Mouse (Mus musculus) adrenal gland, postnatal 14 days (tissue): Measurements from ENCODE around the gene Poc1a. TPM values are rescaled to one million over a fixed set of nuclear protein-coding genes. Genes with fewer than 3 reads are reported as not detected.
A peak's percentile ranks its signal among the peaks of the same experiment; 100 is the strongest.

ENCODE experiments used
- DNase-seq: peaks from one replicate; pipeline ENCODE4 v3.0.0; 2021; ENCODE audit warnings: mixed read lengths
- long read RNA-seq, 2 experiments: library from polyadenylated mRNA; stranded (forward); transcript quantifications; one replicate each; pipeline ENCODE4 v2.0.0; 2021
- total RNA-seq: library from RNA; stranded (reverse); gene quantifications from 2 replicates; pipeline ENCODE4 v1.2.3, GENCODE M21; 2021

Poc1a gene
- total RNA-seq, result 7.9 and 8.3 TPM in 2 replicates
- long read RNA-seq, experiment 1, transcript Poc1a-201 (11 exons, 2,337 nt), result major isoform, 10 of 14 reads
- long read RNA-seq, experiment 1, partial matches to known transcripts, result 0 of 14 reads
- long read RNA-seq, experiment 1, other reads (novel, unspliced or antisense), result 4 of 14 reads
- long read RNA-seq, experiment 2, transcript Poc1a-201 (11 exons, 2,337 nt), result major isoform, 9 of 11 reads
- long read RNA-seq, experiment 2, partial matches to known transcripts, result 0 of 11 reads
- long read RNA-seq, experiment 2, other reads (novel, unspliced or antisense), result 2 of 11 reads

GRCm38 (mm10) chr9:106280808-106281544, at the start of gene Poc1a:
Gene Poc1a (plus strand): TSS chr9:106281061.
- DNase-seq, result peak; percentile 94

- DNase-seq, result no peak
Observed at GRCm38 (mm10) chr9:106231220-106231619, 49.6 kb upstream of the Poc1a start.

GRCm38 (mm10) chr9:106231816-106232215, 49.0 kb upstream of the Poc1a start:
- no peak for DNase-seq

- peak; percentile 69 for DNase-seq
Observed at GRCm38 (mm10) chr9:106232956-106233355, 47.9 kb upstream of the Poc1a start.

GRCm38 (mm10) chr9:106233953-106234352, 46.9 kb upstream of the Poc1a start:
- DNase-seq, result no peak

- DNase-seq, result peak; percentile 79
Observed at GRCm38 (mm10) chr9:106235194-106235830, 45.5 kb upstream of the Poc1a start.

GRCm38 (mm10) chr9:106236156-106236817, 44.6 kb upstream of the Poc1a start:
- no peak for DNase-seq

GRCm38 (mm10) chr9:106236818-106237211, 44.0 kb upstream of the Poc1a start:
- DNase-seq, result no peak

- no peak for DNase-seq
Observed at GRCm38 (mm10) chr9:106237401-106237800, 43.5 kb upstream of the Poc1a start.

- no peak for DNase-seq
Observed at GRCm38 (mm10) chr9:106237878-106238277, 43.0 kb upstream of the Poc1a start.

- DNase-seq, result no peak
Observed at GRCm38 (mm10) chr9:106241541-106242164, 39.2 kb upstream of the Poc1a start.

- DNase-seq, result peak; percentile 77
Observed at GRCm38 (mm10) chr9:106242813-106243488, 37.9 kb upstream of the Poc1a start.

- DNase-seq, result no peak
Observed at GRCm38 (mm10) chr9:106249550-106249949, 31.3 kb upstream of the Poc1a start.

GRCm38 (mm10) chr9:106250245-106250644, 30.6 kb upstream of the Poc1a start:
- DNase-seq, result no peak

GRCm38 (mm10) chr9:106251066-106251465, 29.8 kb upstream of the Poc1a start:
- DNase-seq, result peak; percentile 58

GRCm38 (mm10) chr9:106254001-106254400, 26.9 kb upstream of the Poc1a start:
- peak; percentile 63 for DNase-seq

GRCm38 (mm10) chr9:106258412-106258811, 22.4 kb upstream of the Poc1a start:
- no peak for DNase-seq

GRCm38 (mm10) chr9:106258990-106259389, 21.9 kb upstream of the Poc1a start:
- no peak for DNase-seq

GRCm38 (mm10) chr9:106261058-106261457, 19.8 kb upstream of the Poc1a start:
- no peak for DNase-seq

- no peak for DNase-seq
Observed at GRCm38 (mm10) chr9:106261491-106261890, 19.4 kb upstream of the Poc1a start.

- no peak for DNase-seq
Observed at GRCm38 (mm10) chr9:106262075-106262474, 18.8 kb upstream of the Poc1a start.
